Mouse (Mus musculus): ENCODE data around the gene Arfip1.

Gene Arfip1

DNA sequence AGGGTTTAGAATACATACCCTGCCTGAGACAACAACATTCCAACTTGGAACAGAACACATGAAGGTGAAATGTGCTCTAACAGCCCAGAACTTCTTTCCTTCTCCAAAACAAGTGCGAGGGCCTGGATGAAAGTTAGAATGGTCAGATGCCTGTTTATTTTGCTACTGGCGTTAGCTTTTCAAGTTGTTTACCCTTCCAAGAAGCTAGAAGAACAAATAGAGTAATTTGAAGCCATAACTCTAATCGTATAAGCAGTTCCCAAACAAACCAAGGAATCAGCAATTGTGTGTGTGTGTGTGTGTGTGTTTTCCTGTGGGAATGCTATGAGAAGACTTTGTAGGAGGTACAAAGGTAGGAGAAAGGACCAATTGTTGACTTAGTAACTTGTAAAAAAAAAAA is 97.5 kb downstream of the Arfip1 start:
- DNase-seq (ENCODE audit: low spot score), result no peak

DNA sequence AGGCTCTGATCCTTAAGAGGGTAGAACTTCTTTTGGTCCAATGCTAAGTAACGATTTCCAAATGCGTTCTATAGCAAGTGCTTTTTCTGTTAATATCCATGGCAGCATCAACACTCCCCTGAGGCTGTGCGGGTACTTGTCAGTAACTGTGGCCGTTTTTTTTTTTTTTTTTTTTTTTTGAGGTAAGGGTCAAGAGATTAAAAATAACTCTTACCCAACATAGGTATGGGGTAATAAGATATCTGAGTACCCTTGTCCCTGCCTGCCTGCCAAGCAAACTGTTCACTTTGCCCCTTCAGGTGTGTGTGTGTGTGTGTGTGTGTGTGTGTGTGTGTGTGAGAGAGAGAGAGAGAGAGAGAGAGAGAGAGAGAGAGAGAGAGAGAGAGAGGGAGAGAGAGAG is 98.1 kb downstream of the Arfip1 start:
- no peak for DNase-seq (ENCODE audit: low spot score)

DNA sequence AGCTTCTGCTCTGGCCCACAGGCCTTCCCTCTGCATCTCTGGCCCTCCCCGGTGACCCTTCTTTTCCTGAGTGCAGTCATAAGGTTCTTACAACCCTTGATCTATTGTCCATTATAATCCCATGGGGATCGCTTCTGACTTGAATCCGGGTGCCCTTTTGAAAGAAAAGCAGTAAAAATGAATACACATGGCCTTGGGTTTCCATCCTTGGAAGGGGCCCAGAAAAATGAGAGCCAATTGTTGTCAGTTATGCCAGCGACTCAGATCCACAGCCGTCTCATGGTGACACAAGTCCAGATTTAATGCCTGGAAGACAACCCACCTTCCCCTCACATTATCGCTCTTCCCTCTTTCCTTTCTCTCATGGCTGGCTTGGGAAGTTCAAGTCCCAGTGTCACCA is 100.3 kb downstream of the Arfip1 start:
- no peak for DNase-seq (ENCODE audit: low spot score)

DNA sequence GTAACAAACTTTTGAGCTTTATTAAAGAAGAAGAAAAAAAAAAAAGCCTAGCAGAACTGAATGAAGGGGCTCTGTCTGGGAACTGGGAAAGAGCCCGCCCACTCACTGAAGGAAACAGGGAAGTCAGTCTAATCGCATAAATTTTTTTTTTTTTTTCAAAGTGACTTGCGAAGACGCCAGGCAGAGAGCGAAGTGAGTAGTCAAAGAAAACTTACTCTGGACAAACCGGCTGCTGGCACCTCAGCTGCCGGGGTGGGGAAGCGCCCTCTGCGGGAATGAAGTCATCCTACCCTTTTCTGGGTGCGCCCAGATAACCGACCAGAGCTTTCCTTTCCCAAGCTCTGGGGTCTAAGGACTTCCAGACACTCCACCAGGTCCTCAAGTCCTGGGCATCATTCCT is 101.3 kb downstream of the Arfip1 start:
- no peak for DNase-seq (ENCODE audit: low spot score)

DNA sequence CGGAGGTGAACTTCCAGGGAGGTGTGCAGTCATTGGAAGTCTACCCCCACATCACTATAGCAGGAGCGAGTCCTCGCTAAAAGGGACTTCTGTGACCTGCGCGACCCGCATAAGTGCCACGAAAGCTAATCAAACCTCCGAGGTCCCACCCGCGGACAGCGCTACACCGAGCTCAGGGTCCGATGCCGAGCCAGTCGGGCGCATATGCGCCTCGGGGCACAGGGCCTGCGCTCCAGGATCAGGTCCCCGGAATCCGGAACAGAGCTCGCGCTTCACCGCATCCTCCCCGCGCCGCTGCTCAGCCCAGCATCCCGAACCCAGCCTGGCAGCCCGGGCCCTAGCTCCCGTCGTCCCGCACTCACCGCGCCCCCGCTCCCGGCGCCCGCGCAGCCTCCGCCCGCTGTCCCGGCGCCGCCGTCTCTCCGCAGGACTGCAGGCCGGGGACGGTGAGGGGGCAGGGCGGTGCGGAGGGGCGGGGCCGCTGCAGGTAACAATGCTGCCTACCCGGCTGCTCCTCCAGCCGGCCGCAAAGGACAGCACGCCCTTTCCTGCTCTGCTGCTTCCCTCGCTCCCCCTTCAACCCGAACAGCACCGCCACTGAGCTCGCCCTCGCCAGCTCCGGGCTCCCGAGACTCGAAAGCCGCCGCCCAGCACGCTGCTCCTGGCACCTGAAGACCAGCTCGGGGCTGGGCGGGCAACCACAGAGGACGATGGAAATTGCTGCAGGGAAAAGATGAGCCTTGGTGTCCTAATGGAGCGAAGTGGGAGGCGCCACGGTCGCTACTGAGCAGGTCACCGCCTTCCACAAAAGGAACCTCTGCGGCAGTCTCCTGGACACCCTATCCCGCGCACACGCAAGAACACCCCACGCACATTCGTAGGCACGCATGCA is 102.2 kb downstream of the Arfip1 start, which contains the start of gene Fhdc1:
TSS of gene Fhdc1 (minus strand) at position 424 of the 892 bp plus-strand sequence.
- DNase-seq (ENCODE audit: low spot score), result peak; percentile 39

DNA sequence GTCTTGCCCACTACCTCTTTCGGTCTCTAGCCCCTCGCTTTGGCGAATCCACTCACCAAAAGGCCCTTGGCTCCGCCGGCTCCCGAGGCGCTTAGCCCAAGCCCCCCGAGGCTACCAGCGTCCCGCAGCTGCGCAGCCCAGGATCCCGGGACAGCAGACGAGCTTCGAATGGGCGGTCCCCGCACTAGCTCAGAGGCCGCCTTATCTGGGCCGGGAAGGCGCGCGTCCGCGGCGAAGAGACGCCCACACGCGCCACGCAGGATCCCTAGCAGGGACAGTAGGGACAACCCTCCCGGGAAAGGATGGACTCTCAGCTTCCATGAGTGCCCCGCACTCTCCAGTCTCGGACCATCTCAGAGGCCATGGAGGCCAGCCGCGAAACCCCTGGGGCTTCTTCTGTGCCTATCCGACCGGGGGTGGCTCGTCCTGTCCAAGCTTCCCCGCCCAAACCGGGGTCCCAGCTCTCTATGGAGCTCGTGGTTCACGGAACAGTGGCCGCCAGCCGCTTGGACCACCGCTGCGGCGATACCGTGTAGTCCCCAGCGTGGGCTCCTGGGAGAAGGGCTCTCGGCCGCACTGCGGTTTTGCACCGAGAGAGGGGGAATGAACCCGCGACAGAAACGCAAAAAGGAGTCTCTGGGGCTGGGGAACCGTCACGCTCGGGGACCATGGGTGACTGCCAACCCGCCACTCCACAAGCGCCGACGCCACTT is 103.0 kb downstream of the Arfip1 start:
- DNase-seq (ENCODE audit: low spot score), result no peak

DNA sequence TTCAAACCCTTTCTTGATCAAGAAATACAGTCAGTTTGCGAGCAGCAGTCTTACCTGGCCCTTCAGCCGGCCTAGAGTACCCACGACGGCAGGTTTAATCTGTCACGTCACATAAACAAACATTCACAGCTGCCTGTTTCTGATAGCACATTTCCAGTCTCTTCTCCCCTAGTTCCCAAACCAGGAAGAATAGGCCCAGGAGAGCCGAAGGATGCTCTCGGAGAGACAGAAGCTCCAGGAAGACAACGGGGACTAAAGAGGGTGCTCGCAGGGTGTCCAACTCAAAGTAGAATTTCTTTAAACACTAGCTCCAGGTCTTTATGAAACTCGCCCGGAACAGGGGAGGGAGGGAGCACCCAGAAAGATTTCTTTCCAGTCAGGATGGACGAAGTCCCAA is 103.5 kb downstream of the Arfip1 start:
- no peak for DNase-seq (ENCODE audit: low spot score)

DNA sequence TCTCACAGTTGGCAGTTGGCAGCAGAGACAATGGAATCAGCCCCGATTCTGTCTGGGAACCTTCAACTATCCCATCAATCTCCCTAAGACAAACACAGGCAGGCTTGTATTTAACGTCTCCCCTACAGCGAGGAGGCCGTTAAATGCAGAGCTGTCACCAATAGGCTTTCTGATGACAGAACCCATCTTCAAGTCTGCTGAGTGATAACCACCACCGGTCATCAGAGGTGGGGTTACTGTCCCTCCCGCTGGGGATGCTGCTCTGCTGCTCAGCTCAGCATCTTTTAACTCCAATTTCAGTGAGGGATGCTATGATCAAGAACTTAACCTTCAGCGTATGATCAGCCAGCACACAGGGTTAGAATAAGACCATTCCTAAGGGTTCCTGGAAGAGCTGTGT is 104.2 kb downstream of the Arfip1 start:
- no peak for DNase-seq (ENCODE audit: low spot score)

DNA sequence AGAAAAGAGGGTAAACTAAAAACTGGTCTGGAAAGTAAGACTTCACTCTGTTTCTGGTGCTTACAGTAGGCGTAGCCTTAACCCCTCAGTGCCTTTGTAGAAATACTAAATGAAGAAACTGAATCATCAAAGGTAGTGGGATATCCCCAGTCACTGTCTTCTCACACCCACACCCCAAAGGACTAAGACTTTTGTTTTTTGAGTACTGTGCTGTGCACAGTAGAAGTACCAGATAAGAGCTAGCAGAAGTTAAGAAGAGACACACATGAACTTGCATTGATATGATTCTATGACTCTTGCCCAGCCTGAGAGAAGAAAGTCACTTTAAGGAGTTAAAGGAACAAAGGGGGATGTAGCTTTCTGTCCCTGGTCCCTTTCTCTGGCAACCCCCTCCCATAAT is 104.9 kb downstream of the Arfip1 start:
- no peak for DNase-seq (ENCODE audit: low spot score)

DNA sequence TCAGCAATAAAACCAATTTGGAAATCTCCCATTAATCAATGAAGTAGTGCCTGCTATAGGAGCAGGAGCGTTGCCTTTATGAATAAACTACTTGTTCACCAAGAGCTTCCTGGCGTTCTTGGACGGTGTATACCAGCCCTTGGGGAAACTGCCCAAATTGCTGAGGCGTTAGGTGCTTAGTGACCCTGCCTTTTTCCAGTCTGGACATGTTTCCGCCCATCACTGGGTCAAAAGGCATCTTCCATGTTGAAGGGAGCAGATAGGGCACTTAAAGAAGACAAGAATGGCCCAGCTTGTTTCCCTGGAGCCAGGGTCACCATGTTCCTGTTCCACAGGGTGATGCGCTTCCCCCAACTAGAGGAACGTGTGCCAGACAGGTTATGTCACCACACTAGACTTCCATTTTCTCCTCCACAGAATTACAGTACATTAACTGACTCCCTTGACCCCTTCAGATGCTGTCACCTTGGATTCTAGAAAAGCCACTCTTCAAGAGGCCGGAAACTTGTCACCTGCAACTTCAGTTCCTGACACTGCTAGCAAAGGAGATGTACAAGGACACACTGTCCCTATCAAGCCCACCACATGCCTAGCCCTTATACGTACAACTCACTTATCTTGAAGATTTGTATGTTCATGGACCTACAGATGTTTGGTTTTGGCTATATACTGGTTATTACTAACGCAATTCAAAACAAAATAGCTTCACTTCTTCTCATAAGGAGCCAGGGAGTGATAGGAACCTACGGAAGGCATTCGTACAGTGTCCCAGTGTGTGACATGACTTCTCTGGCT is 107.2 kb downstream of the Arfip1 start:
- DNase-seq (ENCODE audit: low spot score), result no peak

DNA sequence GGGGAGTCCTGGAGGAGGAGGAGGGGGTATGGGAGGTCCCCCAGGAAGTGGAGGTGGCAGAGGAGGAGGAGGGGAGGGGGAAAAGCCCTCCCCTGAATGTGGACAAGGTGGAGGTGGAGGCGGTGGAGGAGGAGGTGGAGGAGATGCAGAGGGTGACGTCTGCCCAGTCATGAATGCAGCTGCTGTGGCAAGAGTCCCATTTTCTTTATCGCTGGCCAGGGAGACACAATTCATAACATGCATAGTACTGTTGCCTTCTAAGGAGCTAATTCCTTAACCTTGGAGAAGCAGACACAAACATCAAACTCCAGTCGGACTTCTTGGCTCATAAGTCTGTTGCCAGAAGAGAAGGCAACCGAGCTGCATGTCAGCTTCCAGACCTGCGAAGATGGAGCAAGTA is 108.0 kb downstream of the Arfip1 start:
- no peak for DNase-seq (ENCODE audit: low spot score)

DNA sequence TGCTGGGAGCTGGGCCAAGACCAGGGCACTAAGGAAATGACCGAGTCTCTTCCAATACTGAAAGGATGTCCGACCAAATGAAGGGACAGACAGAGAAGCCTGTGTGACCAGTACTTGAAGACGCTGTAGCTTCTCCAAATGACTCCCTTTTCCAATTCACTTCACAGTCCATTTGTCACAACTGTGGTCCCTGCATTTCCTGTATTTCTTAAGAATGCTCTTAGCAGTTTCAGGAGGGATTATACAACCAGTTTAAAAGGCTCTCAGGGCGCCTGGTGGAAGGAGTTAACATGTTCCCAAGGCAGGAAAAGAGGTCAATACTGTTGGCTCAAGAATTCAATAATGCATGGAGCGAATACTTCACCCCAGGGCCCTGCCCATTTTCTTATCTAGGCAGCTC is 109.5 kb downstream of the Arfip1 start:
- no peak for DNase-seq (ENCODE audit: low spot score)

DNA sequence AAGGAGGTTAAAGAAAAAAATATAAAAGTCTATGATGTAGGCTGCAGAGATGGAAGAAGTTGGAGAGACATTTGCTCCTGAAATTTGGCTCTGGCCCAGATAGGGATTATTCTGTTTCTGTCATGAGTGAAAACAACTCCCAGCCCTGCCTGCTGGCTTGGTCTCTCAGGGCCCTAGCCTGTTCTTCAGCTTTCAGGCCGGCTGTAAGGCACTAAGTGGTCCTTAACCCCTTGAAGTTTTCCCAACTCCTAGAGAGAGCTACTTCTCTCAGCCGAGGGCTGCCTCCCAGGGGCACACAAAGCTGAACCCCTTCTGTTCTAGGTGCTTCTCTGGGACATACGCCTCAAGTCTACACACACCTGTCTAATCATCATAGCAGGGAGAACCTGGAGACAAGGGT is 109.9 kb downstream of the Arfip1 start:
- no peak for DNase-seq (ENCODE audit: low spot score)

DNA sequence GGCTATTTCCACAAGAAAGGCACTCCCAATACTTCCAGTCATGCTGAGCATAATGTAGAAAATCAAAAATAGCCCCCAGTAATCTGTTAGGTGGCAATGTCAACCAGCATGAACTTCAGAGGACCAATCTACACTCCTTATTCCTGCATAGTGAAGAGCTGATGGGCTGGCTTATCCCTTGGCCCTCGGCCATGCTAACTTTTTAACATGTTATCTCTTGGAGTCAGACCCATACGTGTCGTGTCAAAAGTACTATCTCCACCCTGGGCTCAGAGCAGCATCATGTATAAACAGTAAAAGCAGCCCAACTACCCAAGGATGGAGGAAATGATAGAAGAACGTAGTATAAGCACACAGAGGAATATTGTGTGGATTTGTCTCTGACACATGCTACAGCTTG is 111.3 kb downstream of the Arfip1 start:
- DNase-seq (ENCODE audit: low spot score), result no peak

DNA sequence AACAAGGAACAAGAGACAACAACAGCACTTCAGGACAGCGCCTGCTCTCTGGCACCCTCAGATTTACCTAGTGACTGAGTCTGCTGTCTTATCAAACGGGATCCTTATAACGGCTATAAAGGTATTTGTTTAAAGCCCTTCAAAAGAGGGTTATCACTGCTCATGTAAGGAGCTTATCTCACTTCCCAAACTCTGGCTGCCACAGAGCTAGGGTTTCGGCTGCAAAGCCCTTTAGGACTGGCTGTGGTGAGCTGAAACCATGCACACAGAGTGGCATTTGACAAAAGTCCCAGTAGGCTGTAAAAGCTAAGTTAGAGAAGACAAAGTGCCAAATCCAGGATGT is 114.3 kb downstream of the Arfip1 start:
- no peak for DNase-seq (ENCODE audit: low spot score)

DNA sequence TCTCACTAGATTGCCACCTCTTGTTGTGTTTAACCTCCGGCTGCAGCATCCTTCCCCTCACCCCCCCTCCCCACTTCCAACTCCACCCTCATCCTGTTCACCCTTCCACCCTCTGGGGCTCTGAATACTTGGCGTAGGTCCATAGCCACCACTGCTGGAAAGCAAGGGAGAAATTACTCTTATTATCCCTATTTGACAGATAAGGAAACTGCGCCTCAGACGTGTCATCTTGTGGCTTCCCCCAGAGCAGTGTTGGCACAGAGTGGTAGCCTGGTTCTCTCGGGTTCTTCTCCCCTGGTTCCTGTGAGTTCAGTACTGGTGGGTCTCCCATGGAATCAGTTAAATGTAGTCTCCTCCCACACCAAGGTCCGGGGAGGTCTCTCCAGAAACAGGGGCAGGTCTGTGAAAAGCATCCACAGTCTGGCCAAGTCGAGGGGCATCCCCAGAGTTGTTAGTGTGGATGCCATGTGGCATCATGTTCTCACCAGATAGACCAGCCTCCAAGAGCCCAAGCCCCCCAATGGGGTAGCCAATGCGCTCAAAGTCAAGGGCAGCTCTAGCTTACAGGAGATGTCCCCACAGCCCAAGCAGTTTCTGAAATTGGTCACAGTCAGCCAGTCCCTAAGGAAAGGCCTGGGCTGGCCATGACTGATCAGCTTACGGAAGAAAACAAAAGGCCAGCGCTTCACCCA is 114.9 kb downstream of the Arfip1 start:
- no peak for DNase-seq (ENCODE audit: low spot score)

DNA sequence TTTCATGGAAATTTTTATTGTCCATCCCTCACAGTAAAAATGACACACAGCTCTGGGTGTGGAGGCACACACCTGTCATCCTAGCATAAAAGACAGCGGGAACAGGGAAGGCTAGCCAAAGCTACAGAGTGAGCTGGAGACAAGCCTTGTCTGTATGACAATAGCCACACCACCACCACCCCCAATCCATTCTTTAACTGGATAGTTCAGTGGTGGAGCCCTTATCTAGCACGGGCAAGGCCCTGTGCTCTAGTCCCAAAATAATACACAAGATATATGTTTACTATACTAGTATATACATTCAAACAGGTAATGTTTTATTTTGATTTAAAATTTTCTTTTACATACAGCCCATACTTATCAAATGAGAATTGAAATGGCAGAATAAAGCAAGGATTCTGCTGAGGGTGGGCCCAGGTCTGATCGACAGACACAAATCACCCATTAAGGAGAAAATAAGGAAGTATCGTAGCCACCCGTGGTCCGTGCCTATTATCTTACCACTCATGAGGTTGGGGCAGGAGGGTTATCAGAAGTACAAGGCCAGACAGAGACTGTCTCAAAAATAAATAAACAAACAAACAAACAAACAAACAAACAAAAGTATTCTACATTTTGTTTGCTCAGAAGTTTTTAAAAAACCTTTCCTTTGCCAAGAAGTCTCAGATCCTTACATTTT is 116.5 kb downstream of the Arfip1 start:
- DNase-seq (ENCODE audit: low spot score), result no peak

DNA sequence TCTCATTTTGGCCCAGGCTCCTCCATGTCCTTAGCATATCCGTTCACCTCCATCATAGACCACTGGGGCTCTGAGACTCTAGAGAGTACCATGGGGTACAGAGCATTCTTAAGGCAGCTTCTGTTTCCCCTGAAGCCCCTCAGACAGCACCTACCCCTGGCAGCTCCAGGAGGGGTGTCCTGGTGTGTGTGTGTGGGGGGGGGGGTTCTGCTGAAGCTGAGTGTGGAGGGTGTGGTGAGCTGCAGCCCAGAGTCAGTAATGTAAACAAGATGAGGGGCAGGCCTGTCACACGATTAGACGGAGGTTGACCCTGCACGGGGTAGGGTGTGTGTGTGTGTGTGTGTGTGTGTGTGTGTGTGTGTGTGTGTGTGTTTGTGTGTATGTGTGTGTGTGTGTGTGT is 120.7 kb downstream of the Arfip1 start:
- DNase-seq (ENCODE audit: low spot score), result no peak

DNA sequence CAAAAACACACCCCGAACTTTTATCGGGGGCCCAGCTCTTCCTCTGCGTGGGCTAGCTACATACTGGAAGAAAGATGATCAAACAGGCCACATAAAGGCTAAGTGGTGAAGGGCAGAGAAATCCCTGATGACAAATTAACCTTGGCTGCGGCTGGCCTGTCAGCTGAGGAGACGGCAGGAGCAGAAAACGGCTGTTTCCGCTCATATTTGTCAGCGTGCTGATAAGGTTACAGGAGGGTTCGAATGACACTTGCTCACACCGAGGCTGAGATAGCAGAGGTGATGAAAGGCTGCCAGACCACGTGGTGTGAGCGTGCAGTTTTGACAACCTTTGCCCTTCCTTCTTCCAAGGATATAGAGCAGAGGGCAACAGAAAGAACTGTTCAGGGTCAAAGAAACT is 121.5 kb downstream of the Arfip1 start:
- DNase-seq (ENCODE audit: low spot score), result no peak

DNA sequence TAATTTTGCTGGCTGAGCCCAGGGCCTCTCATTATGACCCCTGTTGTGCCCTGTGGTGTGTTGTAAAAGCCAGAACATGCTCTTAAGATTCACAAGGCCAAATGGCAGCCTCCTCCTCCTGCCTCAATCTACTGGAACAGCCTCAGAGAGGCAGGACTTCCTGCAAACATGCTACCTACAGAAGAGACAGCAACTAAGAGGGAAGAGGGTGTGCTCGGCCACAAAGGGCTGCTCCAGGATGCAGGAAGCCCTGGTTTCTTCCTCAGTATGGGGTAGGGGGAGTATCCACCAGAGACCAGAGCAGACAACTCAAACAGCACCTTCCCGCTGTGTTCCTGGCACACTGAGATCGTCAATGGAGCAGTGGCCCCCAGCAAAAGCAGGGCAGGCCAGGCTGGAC is 121.9 kb downstream of the Arfip1 start:
- no peak for DNase-seq (ENCODE audit: low spot score)

DNA sequence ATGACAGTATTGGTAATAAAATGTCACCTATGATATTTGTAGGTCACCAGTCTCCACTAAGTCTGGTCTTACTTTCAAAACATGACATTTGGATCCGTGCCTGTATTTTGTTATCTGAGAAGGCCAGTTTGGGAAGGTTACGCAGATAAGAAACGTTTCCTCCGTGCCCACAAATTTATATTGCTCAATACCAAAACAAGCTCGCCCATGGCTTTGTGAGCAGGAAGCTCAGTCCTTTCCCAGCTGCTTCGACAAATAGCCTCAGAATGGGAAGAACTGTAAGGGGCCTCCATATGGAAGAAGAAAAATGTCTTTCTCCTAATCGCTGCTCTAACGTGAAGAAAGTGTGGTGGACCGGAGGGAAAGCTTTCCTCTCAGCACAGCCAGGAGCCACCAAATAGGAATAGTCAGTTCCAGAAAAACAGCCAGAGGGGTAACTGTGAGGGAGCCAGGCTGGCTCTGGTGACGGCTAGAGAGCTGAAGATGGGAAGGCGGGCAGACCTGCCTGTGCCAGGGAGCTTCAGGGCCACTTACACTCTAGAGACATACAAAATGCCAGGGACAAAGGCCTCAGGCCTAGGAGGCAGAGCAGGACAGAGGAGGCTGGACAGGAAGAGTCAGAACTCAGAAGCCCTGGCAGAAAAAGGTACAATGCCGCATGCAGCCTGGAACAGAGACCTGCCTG is 126.5 kb downstream of the Arfip1 start:
- no peak for DNase-seq (ENCODE audit: low spot score)
